Mouse (Mus musculus) kidney, adult 2 months (tissue): ENCODE measurements at regions not wholly inside any gene's neighbourhood (a gene's known extent, or its start where the extent isn't known, plus 50 kb on each side); places are given as distances from the start of the nearest gene placed in this dataset.

ENCODE experiments used
- CTCF ChIP-seq: fragments of 200-500 bp; conservative IDR thresholded peaks from 2 replicates; pipeline ENCODE4 v1.5.1; 2011; ENCODE audit warnings: low read depth, mild to moderate bottlenecking, control low read depth, low read length, moderate library complexity, mixed read lengths; ENCODE audit not compliant: insufficient read depth, insufficient read length
- POLR2A ChIP-seq: fragments of 200-500 bp; IDR thresholded peaks from one replicate; pipeline ENCODE4 v1.6.1; 2011; ENCODE audit warnings: low read depth, low read length, control low read depth

DNA sequence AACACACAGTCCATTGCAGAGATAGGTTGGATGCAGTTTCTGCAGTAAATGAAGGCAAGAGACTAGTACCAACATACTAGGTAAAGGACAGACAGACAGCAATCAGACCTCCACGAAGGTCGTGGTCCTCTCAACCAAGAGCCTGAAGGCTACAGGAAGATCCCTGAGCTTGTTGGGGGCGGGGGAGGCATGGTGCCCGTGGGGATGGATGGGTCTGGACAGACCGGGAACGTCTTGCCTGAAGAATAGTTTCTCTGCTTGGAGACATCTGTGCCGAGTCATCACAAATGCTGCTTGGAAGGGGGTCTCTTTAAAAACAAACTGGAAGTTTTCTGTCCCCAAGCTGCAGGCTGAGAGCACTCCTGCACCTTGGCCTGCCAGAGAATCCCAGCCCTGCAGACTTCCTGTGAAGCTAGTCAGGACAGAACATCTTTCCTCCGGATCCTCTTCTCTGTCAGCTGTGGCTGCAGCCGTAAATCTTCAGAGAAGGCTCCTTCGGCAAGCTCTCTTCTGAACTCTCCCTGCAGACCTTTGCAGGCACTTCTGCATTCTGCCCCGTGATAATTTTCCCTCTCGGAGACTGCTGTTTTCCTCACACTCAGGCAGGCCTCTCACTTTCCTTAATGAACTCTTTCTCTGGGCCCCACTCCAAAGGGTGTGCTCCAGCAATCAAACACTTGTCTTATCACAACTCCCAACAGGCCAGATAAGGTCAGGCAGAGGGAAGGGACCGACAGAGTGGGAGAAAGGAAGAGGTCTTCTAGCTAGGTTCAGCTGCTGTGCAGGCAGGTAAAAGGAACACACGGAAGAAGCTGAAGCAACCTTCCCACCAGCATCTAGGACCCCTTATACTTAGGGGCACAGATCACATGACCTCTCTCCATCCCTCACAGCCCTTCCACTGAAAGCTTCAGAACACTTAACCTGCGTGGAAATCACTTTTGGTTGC, 228.6 kb upstream of the Vmn1r3 start:
- TF ChIP-seq CTCF (no peak), POLR2A (no peak)
